Mouse (Mus musculus): ENCODE measurements around the gene Chrm3. TPM values are rescaled to one million over a fixed set of nuclear protein-coding genes. Genes with fewer than 3 reads are reported as not detected.

The Chrm3 gene
- polyA plus RNA-seq, 1 experiment from 2014 or later: 0.31 TPM

GRCm38 (mm10) chr13:10199206-10199956 lies 161.3 kb downstream of the Chrm3 start:
- Histone ChIP-seq H3K27ac (ENCODE audit: low read length) (no peak overlapping the region), H3K4me1 (replicated peaks; ENCODE audit: control insufficient read depth, insufficient read depth, low read length) (no peaks in the 10 kb centered on the region), H3K4me2 (ENCODE audit: low read depth, low read length) (no peak overlapping the region), H3K9ac (ENCODE audit: low read length) (no peak overlapping the region), H3K27me3 (ENCODE audit: control insufficient read depth, insufficient read depth, low read depth, low read length) (no peaks in the 10 kb centered on the region), H3K4me3 (ENCODE audit: low read length) (no peak overlapping the region), H3K36me3 (ENCODE audit: control insufficient read depth, insufficient read depth, low read length) (no peaks in the 10 kb centered on the region), H3K9me3 (ENCODE audit: control insufficient read depth, low read length) (no peaks in the 10 kb centered on the region)
- 73% methylated on average over 6 of the region's 6 CpGs for WGBS
- no peak for ATAC-seq (ENCODE audit: low read depth)

GRCm38 (mm10) chr13:10189829-10190228 lies 170.8 kb downstream of the Chrm3 start:
- Histone ChIP-seq H3K9ac (ENCODE audit: low read length) (no peak overlapping the region), H3K4me1 (replicated peaks; ENCODE audit: control insufficient read depth, insufficient read depth, low read length) (no peaks in the 10 kb centered on the region), H3K36me3 (ENCODE audit: control insufficient read depth, insufficient read depth, low read length) (no peaks in the 10 kb centered on the region), H3K4me2 (ENCODE audit: low read depth, low read length) (no peak overlapping the region), H3K4me3 (ENCODE audit: low read length) (no peak overlapping the region), H3K27me3 (ENCODE audit: control insufficient read depth, insufficient read depth, low read depth, low read length) (no peaks in the 10 kb centered on the region), H3K9me3 (ENCODE audit: control insufficient read depth, low read length) (no peaks in the 10 kb centered on the region), H3K27ac (ENCODE audit: low read length) (no peak overlapping the region)
- no peak for ATAC-seq (ENCODE audit: low read depth)
- 39% methylated on average over 2 of the region's 2 CpGs for WGBS

GRCm38 (mm10) chr13:10187926-10188325 lies 172.7 kb downstream of the Chrm3 start:
- WGBS: 49% methylated on average over 3 of the region's 3 CpGs
- H3K9ac ChIP-seq (ENCODE audit: low read length): no peak overlapping the region
- no peak overlapping the region for H3K4me3 ChIP-seq (ENCODE audit: low read length)
- no peaks in the 10 kb centered on the region for H3K4me1 ChIP-seq (replicated peaks; ENCODE audit: control insufficient read depth, insufficient read depth, low read length)
- no peaks in the 10 kb centered on the region for H3K36me3 ChIP-seq (ENCODE audit: control insufficient read depth, insufficient read depth, low read length)
- ATAC-seq (ENCODE audit: low read depth): 0 out of 2 replicates have a peak, but pooled peaks have one; percentile 7
- no peaks in the 10 kb centered on the region for H3K9me3 ChIP-seq (ENCODE audit: control insufficient read depth, low read length)
- H3K27me3 ChIP-seq (ENCODE audit: control insufficient read depth, insufficient read depth, low read depth, low read length): no peaks in the 10 kb centered on the region
- H3K27ac ChIP-seq (ENCODE audit: low read length): no peak overlapping the region
- no peak overlapping the region for H3K4me2 ChIP-seq (ENCODE audit: low read depth, low read length)

- H3K9ac ChIP-seq (ENCODE audit: low read length): no peak overlapping the region
- no peaks in the 10 kb centered on the region for H3K36me3 ChIP-seq (ENCODE audit: control insufficient read depth, insufficient read depth, low read length)
- H3K4me2 ChIP-seq (ENCODE audit: low read depth, low read length): no peak overlapping the region
- H3K4me1 ChIP-seq (replicated peaks; ENCODE audit: control insufficient read depth, insufficient read depth, low read length): no peaks in the 10 kb centered on the region
- H3K9me3 ChIP-seq (ENCODE audit: control insufficient read depth, low read length): no peaks in the 10 kb centered on the region
- 71% methylated on average over 4 of the region's 4 CpGs for WGBS
- H3K27me3 ChIP-seq (ENCODE audit: control insufficient read depth, insufficient read depth, low read depth, low read length): no peaks in the 10 kb centered on the region
- ATAC-seq (ENCODE audit: low read depth): no peak
- H3K27ac ChIP-seq (ENCODE audit: low read length): no peak overlapping the region
- H3K4me3 ChIP-seq (ENCODE audit: low read length): no peak overlapping the region
Observed at GRCm38 (mm10) chr13:10183837-10184236, 176.8 kb downstream of the Chrm3 start.

GRCm38 (mm10) chr13:10182756-10183155 lies 177.9 kb downstream of the Chrm3 start:
- H3K4me1 ChIP-seq (replicated peaks; ENCODE audit: control insufficient read depth, insufficient read depth, low read length): no peaks in the 10 kb centered on the region
- H3K27ac ChIP-seq (ENCODE audit: low read length): no peak overlapping the region
- H3K9me3 ChIP-seq (ENCODE audit: control insufficient read depth, low read length): no peaks in the 10 kb centered on the region
- no peak overlapping the region for H3K4me3 ChIP-seq (ENCODE audit: low read length)
- WGBS: 58% methylated on average over 2 of the region's 2 CpGs
- H3K4me2 ChIP-seq (ENCODE audit: low read depth, low read length): no peak overlapping the region
- ATAC-seq (ENCODE audit: low read depth): no peak
- no peak overlapping the region for H3K9ac ChIP-seq (ENCODE audit: low read length)
- H3K27me3 ChIP-seq (ENCODE audit: control insufficient read depth, insufficient read depth, low read depth, low read length): no peaks in the 10 kb centered on the region
- no peaks in the 10 kb centered on the region for H3K36me3 ChIP-seq (ENCODE audit: control insufficient read depth, insufficient read depth, low read length)

GRCm38 (mm10) chr13:10170529-10170928 lies 190.1 kb downstream of the Chrm3 start:
- Histone ChIP-seq H3K4me3 (ENCODE audit: low read length) (no peak overlapping the region), H3K4me2 (ENCODE audit: low read depth, low read length) (no peak overlapping the region), H3K9ac (ENCODE audit: low read length) (no peak overlapping the region), H3K4me1 (replicated peaks; ENCODE audit: control insufficient read depth, insufficient read depth, low read length) (no peaks in the 10 kb centered on the region), H3K27me3 (ENCODE audit: control insufficient read depth, insufficient read depth, low read depth, low read length) (no peaks in the 10 kb centered on the region), H3K9me3 (ENCODE audit: control insufficient read depth, low read length) (no peaks in the 10 kb centered on the region), H3K36me3 (ENCODE audit: control insufficient read depth, insufficient read depth, low read length) (no peaks in the 10 kb centered on the region), H3K27ac (ENCODE audit: low read length) (no peak overlapping the region)
- WGBS: 82% methylated on average over 2 of the region's 2 CpGs
- ATAC-seq (ENCODE audit: low read depth): no peak

GRCm38 (mm10) chr13:10163354-10163753 lies 197.3 kb downstream of the Chrm3 start:
- no peak for ATAC-seq (ENCODE audit: low read depth)
- no peak overlapping the region for H3K27ac ChIP-seq (ENCODE audit: low read length)
- no peak overlapping the region for H3K4me2 ChIP-seq (ENCODE audit: low read depth, low read length)
- no peaks in the 10 kb centered on the region for H3K27me3 ChIP-seq (ENCODE audit: control insufficient read depth, insufficient read depth, low read depth, low read length)
- H3K36me3 ChIP-seq (ENCODE audit: control insufficient read depth, insufficient read depth, low read length): no peaks in the 10 kb centered on the region
- no peak overlapping the region for H3K4me3 ChIP-seq (ENCODE audit: low read length)
- H3K4me1 ChIP-seq (replicated peaks; ENCODE audit: control insufficient read depth, insufficient read depth, low read length): no peaks in the 10 kb centered on the region
- H3K9me3 ChIP-seq (ENCODE audit: control insufficient read depth, low read length): no peaks in the 10 kb centered on the region
- H3K9ac ChIP-seq (ENCODE audit: low read length): no peak overlapping the region

GRCm38 (mm10) chr13:10157496-10157895 lies 203.2 kb downstream of the Chrm3 start:
- WGBS: 78% methylated on average over 3 of the region's 3 CpGs
- Histone ChIP-seq H3K9ac (ENCODE audit: low read length) (no peak overlapping the region), H3K4me2 (ENCODE audit: low read depth, low read length) (no peak overlapping the region), H3K27me3 (ENCODE audit: control insufficient read depth, insufficient read depth, low read depth, low read length) (no peaks in the 10 kb centered on the region), H3K36me3 (ENCODE audit: control insufficient read depth, insufficient read depth, low read length) (no peaks in the 10 kb centered on the region), H3K9me3 (ENCODE audit: control insufficient read depth, low read length) (no peaks in the 10 kb centered on the region), H3K27ac (ENCODE audit: low read length) (no peak overlapping the region), H3K4me1 (replicated peaks; ENCODE audit: control insufficient read depth, insufficient read depth, low read length) (no peaks in the 10 kb centered on the region), H3K4me3 (ENCODE audit: low read length) (no peak overlapping the region)
- ATAC-seq (ENCODE audit: low read depth): no peak

- no peak overlapping the region for H3K9ac ChIP-seq (ENCODE audit: low read length)
- 74% methylated on average over 4 of the region's 4 CpGs for WGBS
- no peaks in the 10 kb centered on the region for H3K27me3 ChIP-seq (ENCODE audit: control insufficient read depth, insufficient read depth, low read depth, low read length)
- no peaks in the 10 kb centered on the region for H3K4me1 ChIP-seq (replicated peaks; ENCODE audit: control insufficient read depth, insufficient read depth, low read length)
- H3K4me3 ChIP-seq (ENCODE audit: low read length): no peak overlapping the region
- no peaks in the 10 kb centered on the region for H3K36me3 ChIP-seq (ENCODE audit: control insufficient read depth, insufficient read depth, low read length)
- no peak for ATAC-seq (ENCODE audit: low read depth)
- H3K4me2 ChIP-seq (ENCODE audit: low read depth, low read length): no peak overlapping the region
- H3K9me3 ChIP-seq (ENCODE audit: control insufficient read depth, low read length): no peaks in the 10 kb centered on the region
- H3K27ac ChIP-seq (ENCODE audit: low read length): no peak overlapping the region
Observed at GRCm38 (mm10) chr13:10140573-10140972, 220.1 kb downstream of the Chrm3 start.
